ENCODE assay signal across 27 mouse cellular contexts in the genomic region with DNA sequence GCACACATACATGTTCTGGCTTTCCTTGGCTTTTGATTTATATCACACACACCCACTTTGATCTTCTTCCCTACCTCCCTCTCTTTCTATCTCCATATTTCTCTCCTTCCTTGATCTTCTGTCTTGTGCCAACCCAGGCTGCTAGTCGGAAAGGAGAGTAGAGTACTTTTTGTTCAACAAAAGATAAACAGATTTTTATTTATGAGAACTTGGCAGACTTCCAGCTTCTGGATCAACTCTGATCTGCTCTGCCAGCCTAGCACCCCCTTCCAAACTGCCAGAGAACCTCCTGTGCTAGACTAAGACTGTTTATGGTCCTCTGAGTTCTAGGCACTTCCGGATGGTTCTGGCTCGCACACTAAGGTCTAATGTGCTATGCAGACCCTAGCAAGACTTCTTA.
DNase-seq lines count a peak whose midpoint lies in the region; ATAC-seq and TF ChIP-seq lines count a peak whose summit lies in the region.
"Had no signal": no experiment of that assay in that cellular context is flagged by ENCODE, and none has a peak within 500 bp of the region (broad histone marks: within the 10 kb centered on the region; RNA-seq: fewer than 3 reads in every experiment).

No protein-coding gene starts in this region.

- WGBS in forebrain, embryonic 14.5 days, result 59% methylated on average over 3 of the region's 3 CpGs
- WGBS in forebrain, embryonic 11.5 days, result 87% methylated on average over 3 of the region's 3 CpGs

- ATAC-seq in forebrain, embryonic 14.5 days, result no peak
- no peak for ATAC-seq in forebrain, embryonic 11.5 days (replicated peaks; ENCODE audit: low FRiP score)
- no peak for ATAC-seq in erythroblast, adult 5-6 weeks (replicated peaks; ENCODE audit: low FRiP score, poor library complexity, severe bottlenecking)
- ATAC-seq: inflammation-experienced regulatory T-cells, adult 6 months; lung, postnatal 0 days; midbrain, embryonic 16.5 days had no signal

- H3K4me3 ChIP-seq in forebrain, embryonic 14.5 days (ENCODE audit: low read depth, low read length), result no peak overlapping the region
- H3K4me3 ChIP-seq in forebrain, embryonic 11.5 days (ENCODE audit: low read depth, low read length), result no peak overlapping the region
- no peak overlapping the region for H3K4me3 ChIP-seq in left cerebral cortex, adult 2 months
- H3K4me3 ChIP-seq: embryonic facial prominence, embryonic 12.5 days; erythroblast, embryonic 14.5 days; heart, embryonic 10.5 days; limb, embryonic 10.5 days; liver, embryonic 15.5 days; midbrain, embryonic 10.5 days; neural tube, embryonic 15.5 days had no signal

- H3K4me1 ChIP-seq in forebrain, embryonic 14.5 days (ENCODE audit: control insufficient read depth, insufficient read depth, low read length), result peaks cover 6% of the 10 kb centered on the region; the same call in 1 of the 2 replicates
- H3K4me1 ChIP-seq in forebrain, embryonic 11.5 days (replicated peaks; ENCODE audit: control insufficient read depth, insufficient read depth, low read length), result no peaks in the 10 kb centered on the region
- H3K4me1 ChIP-seq: embryonic facial prominence, embryonic 12.5 days; heart, embryonic 10.5 days; limb, embryonic 10.5 days; liver, embryonic 15.5 days had no signal

- H3K27ac ChIP-seq in forebrain, embryonic 14.5 days (ENCODE audit: low read depth, low read length), result no peak overlapping the region
- H3K27ac ChIP-seq in forebrain, embryonic 11.5 days (ENCODE audit: low read depth, low read length), result no peak overlapping the region
- H3K27ac ChIP-seq in left cerebral cortex, adult 2 months, result peak overlapping the region; percentile 6
- H3K27ac ChIP-seq: embryonic facial prominence, embryonic 12.5 days; heart, embryonic 10.5 days; hindbrain, embryonic 14.5 days; limb, embryonic 10.5 days; liver, embryonic 15.5 days; midbrain, embryonic 10.5 days; neural tube, embryonic 15.5 days had no signal

- no peaks in the 10 kb centered on the region for H3K9me3 ChIP-seq in forebrain, embryonic 14.5 days (replicated peaks; ENCODE audit: control insufficient read depth, low read length)
- H3K9me3 ChIP-seq in forebrain, embryonic 11.5 days (ENCODE audit: control insufficient read depth, low read length), result no peaks in the 10 kb centered on the region
- H3K9me3 ChIP-seq: embryonic facial prominence, embryonic 12.5 days; heart, embryonic 10.5 days; limb, embryonic 10.5 days; liver, embryonic 15.5 days; midbrain, embryonic 10.5 days; neural tube, embryonic 15.5 days had no signal

- no peak for TF ChIP-seq CTCF in left cerebral cortex, adult 2 months (IDR thresholded peaks at IDR 0.05)

- no peak overlapping the region for H3K4me2 ChIP-seq in forebrain, embryonic 14.5 days (ENCODE audit: low read length)
- no peak overlapping the region for H3K4me2 ChIP-seq in forebrain, embryonic 11.5 days (ENCODE audit: low read depth, low read length, severe bottlenecking)
- H3K4me2 ChIP-seq: embryonic facial prominence, embryonic 12.5 days; hindbrain, embryonic 14.5 days; liver, embryonic 15.5 days; neural tube, embryonic 15.5 days had no signal

- H3K9ac ChIP-seq in forebrain, embryonic 14.5 days (ENCODE audit: low read length), result no peak overlapping the region
- H3K9ac ChIP-seq in forebrain, embryonic 11.5 days (ENCODE audit: low read length), result no peak overlapping the region
- H3K9ac ChIP-seq: embryonic facial prominence, embryonic 12.5 days; hindbrain, embryonic 14.5 days; liver, embryonic 15.5 days; neural tube, embryonic 15.5 days had no signal

- no peaks in the 10 kb centered on the region for H3K27me3 ChIP-seq in forebrain, embryonic 14.5 days (replicated peaks; ENCODE audit: control insufficient read depth, insufficient read depth, low read length)
- no peaks in the 10 kb centered on the region for H3K27me3 ChIP-seq in forebrain, embryonic 11.5 days (ENCODE audit: control insufficient read depth, insufficient read depth, low read length)
- H3K27me3 ChIP-seq: embryonic facial prominence, embryonic 12.5 days; liver, embryonic 15.5 days; neural tube, embryonic 15.5 days had no signal

- peak; percentile 42 for DNase-seq in forebrain, embryonic 14.5 days (ENCODE audit: low spot score)
- DNase-seq in forebrain, embryonic 11.5 days (ENCODE audit: low spot score), result no peak
- DNase-seq in left cerebral cortex, adult 2 months (ENCODE audit: extremely low spot score in 1 of 2, low spot score in 2 of 2), result no peak
- no peak for DNase-seq in left cerebral cortex, postnatal 4 days
- peak; percentile 76 for DNase-seq in brain, adult 2 months (ENCODE audit: low read depth, low spot score)
- no peak for DNase-seq in gastrocnemius, postnatal 4 days (ENCODE audit: low spot score in 2 of 2)
- DNase-seq: adrenal gland, postnatal 14 days; cerebellum, adult 11-12 months; cerebellum, postnatal 25 days; heart, postnatal 4 days; kidney, adult 18-20 months; kidney, postnatal 4 days; liver; right cerebral cortex, postnatal 14 days; spleen, adult 18-20 months had no signal

- intact Hi-C loops in left cerebral cortex, adult 2 months (cut with DNase I), result no loop called here
- intact Hi-C loops in left cerebral cortex, postnatal 4 days (cut with DNase I), result no loop called here

- no peaks in the 10 kb centered on the region for H3K36me3 ChIP-seq in forebrain, embryonic 14.5 days (ENCODE audit: control insufficient read depth, insufficient read depth, low read length)
- no peaks in the 10 kb centered on the region for H3K36me3 ChIP-seq in forebrain, embryonic 11.5 days (ENCODE audit: control insufficient read depth, insufficient read depth, low read length)
- H3K36me3 ChIP-seq: embryonic facial prominence, embryonic 12.5 days; heart, embryonic 10.5 days; limb, embryonic 10.5 days; liver, embryonic 15.5 days; midbrain, embryonic 10.5 days; neural tube, embryonic 15.5 days had no signal

Comparison
In these comparisons a context has a peak if more than half of its experiments do, and no peak if none do; other contexts are left out.
1. DNase-seq: peak in forebrain, embryonic 14.5 days (single experiment) and brain, adult 2 months (single experiment); none in forebrain, embryonic 11.5 days (single experiment), left cerebral cortex, adult 2 months (0 of 2), left cerebral cortex, postnatal 4 days (single experiment) and gastrocnemius, postnatal 4 days (0 of 2).